13 mouse cellular contexts compared by ENCODE assay signal in the genomic region with DNA sequence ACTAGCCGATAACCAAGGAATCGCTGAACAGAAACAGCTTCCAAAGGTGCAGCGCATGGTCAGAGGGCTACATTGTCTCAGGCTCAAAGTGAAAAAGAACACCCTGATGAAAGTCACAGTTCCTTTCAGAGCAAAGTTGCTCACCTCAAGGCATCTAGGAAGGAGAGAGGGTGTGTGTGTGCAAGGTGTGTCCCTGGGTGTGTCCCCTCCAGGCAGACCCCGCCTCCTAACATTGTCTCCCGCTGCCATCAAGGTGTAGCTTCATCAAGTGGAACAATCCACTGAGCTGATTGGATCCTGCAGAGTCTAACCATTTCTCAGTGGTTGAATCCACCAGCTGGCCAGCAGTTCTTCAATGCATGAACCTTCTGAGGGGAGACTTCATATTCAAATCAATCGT.
"Had no signal": no experiment of that assay in that cellular context is flagged by ENCODE, and none has a peak within 500 bp of the region (broad histone marks: within the 10 kb centered on the region; RNA-seq: fewer than 3 reads in every experiment).

No protein-coding gene starts in this region.

- DNase-seq: liver, postnatal 0 days; lung, adult 2 months; lung, postnatal 14 days; lung, postnatal 36 days; midbrain, embryonic 14.5 days; retina, postnatal 1 day; right cerebral cortex, adult 18-20 months; right cerebral cortex, postnatal 25 days; right cerebral cortex, postnatal 4 days; spleen, adult 18-20 months; thymus, adult 18-20 months; thymus, postnatal 14 days; thymus, postnatal 36 days had no signal
